Mouse (Mus musculus): ENCODE measurements around the gene Gm13276. TPM values are rescaled to one million over a fixed set of nuclear protein-coding genes. Genes with fewer than 3 reads are reported as not detected.

Gene Gm13276
- polyA plus RNA-seq (2012; rRNA removed), result not detected in 2 replicates

DNA sequence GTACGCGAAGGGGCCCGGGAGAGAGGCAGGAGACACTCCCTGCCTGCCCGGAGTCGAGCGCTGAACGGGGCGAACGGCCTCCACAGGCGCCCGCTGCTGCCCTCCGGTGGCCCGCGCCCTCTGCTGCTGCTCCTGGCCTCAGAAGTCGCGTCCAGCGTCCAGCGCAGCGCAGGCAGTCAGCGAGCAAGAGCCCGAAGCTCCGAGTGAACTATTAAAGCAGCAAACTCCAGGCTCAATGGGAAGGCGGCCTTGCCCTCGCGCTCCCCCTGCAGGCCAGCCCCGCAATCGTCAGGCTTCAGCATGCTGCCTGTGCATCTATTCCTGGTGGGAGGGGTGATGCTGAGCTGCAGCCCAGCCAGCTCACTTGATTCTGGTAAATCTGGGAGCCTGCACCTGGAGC lies at the start of gene Gm13276:
Gene Gm13276 (plus strand): TSS at position 301 of the 400 bp plus-strand sequence.

DNA sequence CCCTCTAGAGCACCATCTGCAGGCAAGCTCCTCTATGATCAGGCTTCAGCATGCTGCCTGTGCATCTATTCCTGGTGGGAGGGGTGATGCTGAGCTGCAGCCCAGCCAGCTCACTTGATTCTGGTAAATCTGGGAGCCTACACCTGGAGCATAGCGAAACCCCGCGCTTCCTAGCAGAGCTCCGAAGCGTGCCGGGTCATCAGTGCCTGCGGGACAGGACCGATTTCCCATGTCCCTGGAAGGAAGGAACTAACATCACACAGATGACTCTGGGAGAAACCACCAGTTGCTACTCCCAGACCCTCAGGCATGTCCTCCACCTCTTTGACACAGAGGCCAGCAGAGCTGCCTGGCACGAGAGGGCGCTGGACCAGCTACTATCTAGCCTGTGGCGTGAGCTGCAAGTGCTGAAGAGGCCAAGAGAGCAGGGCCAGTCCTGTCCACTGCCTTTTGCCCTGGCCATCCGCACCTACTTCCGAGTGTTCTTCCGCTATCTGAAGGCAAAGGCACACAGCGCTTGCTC lies 30.6 kb upstream of the Gm13276 start, which contains the start of gene Gm13271:
Gene Gm13271 (plus strand): TSS at position 51 of the 523 bp plus-strand sequence.

DNA sequence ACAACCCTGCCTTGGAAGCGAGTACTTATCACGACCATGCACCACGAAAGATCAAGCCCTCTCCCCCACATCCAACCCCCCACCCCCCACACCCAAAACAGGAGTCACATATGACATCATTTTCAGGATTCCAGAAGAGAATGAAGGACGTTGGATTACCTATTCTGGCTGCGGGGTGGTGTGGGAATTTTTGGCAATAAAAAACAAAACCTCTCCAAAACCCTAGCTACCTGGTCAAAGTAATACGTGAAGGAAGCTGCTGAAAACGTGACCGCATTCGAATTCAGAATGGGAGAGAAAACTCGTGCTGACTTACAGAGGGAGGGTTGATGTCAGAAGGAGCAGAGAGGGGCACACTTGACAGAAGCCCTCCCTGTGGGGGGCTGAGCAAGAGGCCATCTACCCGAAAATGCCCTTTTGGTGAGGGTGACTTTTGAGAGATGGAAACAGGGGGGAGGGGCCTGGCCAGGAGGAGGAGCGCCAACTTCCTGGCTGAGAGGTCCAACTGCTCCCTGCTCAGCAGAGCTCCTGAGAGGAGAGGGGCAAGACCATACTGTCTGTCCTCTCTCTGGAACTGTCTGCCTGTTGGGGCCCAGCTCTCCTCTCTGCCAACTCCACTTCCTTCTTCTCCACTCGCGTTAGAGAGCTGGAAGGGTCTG lies 25.8 kb upstream of the Gm13276 start, which contains the start of gene Gm13283:
Gene Gm13283 (plus strand): TSS at position 510 of the 659 bp plus-strand sequence.

DNA sequence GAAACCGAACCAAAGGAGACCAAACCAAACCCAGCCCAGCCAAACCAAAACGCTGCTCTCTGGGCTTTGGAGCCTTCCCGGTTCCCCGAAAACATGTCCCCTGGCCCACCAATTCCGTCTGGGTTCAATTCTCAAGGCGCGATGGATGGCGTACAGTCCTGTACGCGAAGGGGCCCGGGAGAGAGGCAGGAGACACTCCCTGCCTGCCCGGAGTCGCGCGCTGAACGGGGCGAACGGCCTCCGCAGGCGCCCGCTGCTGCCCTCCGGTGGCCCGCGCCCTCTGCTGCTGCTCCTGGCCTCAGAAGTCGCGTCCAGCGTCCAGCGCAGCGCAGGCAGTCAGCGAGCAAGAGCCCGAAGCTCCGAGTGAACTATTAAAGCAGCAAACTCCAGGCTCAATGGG lies 12.0 kb upstream of the Gm13276 start, which contains the start of gene Gm13290:
Gene Gm13290 (plus strand): TSS at position 301 of the 400 bp plus-strand sequence.

DNA sequence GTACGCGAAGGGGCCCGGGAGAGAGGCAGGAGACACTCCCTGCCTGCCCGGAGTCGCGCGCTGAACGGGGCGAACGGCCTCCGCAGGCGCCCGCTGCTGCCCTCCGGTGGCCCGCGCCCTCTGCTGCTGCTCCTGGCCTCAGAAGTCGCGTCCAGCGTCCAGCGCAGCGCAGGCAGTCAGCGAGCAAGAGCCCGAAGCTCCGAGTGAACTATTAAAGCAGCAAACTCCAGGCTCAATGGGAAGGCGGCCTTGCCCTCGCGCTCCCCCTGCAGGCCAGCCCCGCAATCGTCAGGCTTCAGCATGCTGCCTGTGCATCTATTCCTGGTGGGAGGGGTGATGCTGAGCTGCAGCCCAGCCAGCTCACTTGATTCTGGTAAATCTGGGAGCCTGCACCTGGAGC lies 8.9 kb upstream of the Gm13276 start, which contains the start of gene Gm13289:
Gene Gm13289 (plus strand): TSS at position 301 of the 400 bp plus-strand sequence.

DNA sequence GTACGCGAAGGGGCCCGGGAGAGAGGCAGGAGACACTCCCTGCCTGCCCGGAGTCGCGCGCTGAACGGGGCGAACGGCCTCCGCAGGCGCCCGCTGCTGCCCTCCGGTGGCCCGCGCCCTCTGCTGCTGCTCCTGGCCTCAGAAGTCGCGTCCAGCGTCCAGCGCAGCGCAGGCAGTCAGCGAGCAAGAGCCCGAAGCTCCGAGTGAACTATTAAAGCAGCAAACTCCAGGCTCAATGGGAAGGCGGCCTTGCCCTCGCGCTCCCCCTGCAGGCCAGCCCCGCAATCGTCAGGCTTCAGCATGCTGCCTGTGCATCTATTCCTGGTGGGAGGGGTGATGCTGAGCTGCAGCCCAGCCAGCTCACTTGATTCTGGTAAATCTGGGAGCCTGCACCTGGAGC lies 6.0 kb upstream of the Gm13276 start, which contains the start of gene Gm13272:
Gene Gm13272 (plus strand): TSS at position 301 of the 400 bp plus-strand sequence.

DNA sequence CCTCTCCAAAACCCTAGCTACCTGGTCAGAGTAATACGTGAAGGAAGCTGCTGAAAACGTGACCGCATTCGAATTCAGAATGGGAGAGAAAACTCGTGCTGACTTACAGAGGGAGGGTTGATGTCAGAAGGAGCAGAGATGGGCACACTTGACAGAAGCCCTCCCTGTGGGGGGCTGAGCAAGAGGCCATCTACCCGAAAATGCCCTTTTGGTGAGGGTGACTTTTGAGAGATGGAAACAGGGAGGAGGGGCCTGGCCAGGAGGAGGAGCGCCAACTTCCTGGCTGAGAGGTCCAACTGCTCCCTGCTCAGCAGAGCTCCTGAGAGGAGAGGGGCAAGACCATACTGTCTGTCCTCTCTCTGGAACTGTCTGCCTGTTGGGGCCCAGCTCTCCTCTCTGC lies 3.7 kb upstream of the Gm13276 start, which contains the start of gene Ifnz:
Gene Ifnz (plus strand): TSS at position 301 of the 400 bp plus-strand sequence.

DNA sequence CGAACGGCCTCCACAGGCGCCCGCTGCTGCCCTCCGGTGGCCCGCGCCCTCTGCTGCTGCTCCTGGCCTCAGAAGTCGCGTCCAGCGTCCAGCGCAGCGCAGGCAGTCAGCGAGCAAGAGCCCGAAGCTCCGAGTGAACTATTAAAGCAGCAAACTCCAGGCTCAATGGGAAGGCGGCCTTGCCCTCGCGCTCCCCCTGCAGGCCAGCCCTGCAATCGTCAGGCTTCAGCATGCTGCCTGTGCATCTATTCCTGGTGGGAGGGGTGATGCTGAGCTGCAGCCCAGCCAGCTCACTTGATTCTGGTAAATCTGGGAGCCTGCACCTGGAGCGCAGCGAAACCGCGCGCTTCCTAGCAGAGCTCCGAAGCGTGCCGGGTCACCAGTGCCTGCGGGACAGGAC lies 2.9 kb downstream of the Gm13276 start, which contains the start of gene Gm13277:
Gene Gm13277 (plus strand): TSS at position 231 of the 400 bp plus-strand sequence.

DNA sequence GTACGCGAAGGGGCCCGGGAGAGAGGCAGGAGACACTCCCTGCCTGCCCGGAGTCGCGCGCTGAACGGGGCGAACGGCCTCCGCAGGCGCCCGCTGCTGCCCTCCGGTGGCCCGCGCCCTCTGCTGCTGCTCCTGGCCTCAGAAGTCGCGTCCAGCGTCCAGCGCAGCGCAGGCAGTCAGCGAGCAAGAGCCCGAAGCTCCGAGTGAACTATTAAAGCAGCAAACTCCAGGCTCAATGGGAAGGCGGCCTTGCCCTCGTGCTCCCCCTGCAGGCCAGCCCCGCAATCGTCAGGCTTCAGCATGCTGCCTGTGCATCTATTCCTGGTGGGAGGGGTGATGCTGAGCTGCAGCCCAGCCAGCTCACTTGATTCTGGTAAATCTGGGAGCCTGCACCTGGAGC lies 5.7 kb downstream of the Gm13276 start, which contains the start of gene Gm13278:
Gene Gm13278 (plus strand): TSS at position 301 of the 400 bp plus-strand sequence.

DNA sequence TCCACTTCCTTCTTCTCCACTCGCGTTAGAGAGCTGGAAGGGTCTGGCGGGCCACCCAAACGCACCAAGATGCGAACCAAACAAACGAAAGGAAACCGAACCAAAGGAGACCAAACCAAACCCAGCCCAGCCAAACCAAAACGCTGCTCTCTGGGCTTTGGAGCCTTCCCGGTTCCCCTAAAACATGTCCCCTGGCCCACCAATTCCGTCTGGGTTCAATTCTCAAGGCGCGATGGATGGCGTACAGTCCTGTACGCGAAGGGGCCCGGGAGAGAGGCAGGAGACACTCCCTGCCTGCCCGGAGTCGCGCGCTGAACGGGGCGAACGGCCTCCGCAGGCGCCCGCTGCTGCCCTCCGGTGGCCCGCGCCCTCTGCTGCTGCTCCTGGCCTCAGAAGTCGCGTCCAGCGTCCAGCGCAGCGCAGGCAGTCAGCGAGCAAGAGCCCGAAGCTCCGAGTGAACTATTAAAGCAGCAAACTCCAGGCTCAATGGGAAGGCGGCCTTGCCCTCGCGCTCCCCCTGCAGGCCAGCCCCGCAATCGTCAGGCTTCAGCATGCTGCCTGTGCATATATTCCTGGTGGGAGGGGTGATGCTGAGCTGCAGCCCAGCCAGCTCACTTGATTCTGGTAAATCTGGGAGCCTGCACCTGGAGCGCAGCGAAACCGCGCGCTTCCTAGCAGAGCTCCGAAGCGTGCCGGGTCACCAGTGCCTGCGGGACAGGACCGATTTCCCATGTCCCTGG lies 8.6 kb downstream of the Gm13276 start, which contains the start of gene Gm13275:
Gene Gm13275 (plus strand): TSS at position 552 of the 740 bp plus-strand sequence.

DNA sequence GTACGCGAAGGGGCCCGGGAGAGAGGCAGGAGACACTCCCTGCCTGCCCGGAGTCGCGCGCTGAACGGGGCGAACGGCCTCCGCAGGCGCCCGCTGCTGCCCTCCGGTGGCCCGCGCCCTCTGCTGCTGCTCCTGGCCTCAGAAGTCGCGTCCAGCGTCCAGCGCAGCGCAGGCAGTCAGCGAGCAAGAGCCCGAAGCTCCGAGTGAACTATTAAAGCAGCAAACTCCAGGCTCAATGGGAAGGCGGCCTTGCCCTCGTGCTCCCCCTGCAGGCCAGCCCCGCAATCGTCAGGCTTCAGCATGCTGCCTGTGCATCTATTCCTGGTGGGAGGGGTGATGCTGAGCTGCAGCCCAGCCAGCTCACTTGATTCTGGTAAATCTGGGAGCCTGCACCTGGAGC lies 11.6 kb downstream of the Gm13276 start, which contains the start of gene Gm13279:
Gene Gm13279 (plus strand): TSS at position 301 of the 400 bp plus-strand sequence.

DNA sequence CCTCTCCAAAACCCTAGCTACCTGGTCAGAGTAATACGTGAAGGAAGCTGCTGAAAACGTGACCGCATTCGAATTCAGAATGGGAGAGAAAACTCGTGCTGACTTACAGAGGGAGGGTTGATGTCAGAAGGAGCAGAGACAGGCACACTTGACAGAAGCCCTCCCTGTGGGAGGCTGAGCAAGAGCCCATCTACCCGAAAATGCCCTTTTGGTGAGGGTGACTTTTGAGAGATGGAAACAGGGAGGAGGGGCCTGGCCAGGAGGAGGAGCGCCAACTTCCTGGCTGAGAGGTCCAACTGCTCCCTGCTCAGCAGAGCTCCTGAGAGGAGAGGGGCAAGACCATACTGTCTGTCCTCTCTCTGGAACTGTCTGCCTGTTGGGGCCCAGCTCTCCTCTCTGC lies 13.9 kb downstream of the Gm13276 start, which contains the start of gene Gm13285:
Gene Gm13285 (plus strand): TSS at position 301 of the 400 bp plus-strand sequence.

DNA sequence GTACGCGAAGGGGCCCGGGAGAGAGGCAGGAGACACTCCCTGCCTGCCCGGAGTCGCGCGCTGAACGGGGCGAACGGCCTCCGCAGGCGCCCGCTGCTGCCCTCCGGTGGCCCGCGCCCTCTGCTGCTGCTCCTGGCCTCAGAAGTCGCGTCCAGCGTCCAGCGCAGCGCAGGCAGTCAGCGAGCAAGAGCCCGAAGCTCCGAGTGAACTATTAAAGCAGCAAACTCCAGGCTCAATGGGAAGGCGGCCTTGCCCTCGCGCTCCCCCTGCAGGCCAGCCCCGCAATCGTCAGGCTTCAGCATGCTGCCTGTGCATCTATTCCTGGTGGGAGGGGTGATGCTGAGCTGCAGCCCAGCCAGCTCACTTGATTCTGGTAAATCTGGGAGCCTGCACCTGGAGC lies 17.4 kb downstream of the Gm13276 start, which contains the start of gene Gm13287:
Gene Gm13287 (plus strand): TSS at position 301 of the 400 bp plus-strand sequence.

DNA sequence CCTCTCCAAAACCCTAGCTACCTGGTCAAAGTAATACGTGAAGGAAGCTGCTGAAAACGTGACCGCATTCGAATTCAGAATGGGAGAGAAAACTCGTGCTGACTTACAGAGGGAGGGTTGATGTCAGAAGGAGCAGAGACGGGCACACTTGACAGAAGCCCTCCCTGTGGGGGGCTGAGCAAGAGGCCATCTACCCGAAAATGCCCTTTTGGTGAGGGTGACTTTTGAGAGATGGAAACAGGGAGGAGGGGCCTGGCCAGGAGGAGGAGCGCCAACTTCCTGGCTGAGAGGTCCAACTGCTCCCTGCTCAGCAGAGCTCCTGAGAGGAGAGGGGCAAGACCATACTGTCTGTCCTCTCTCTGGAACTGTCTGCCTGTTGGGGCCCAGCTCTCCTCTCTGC lies 19.7 kb downstream of the Gm13276 start, which contains the start of gene Gm13288:
Gene Gm13288 (plus strand): TSS at position 301 of the 400 bp plus-strand sequence.

DNA sequence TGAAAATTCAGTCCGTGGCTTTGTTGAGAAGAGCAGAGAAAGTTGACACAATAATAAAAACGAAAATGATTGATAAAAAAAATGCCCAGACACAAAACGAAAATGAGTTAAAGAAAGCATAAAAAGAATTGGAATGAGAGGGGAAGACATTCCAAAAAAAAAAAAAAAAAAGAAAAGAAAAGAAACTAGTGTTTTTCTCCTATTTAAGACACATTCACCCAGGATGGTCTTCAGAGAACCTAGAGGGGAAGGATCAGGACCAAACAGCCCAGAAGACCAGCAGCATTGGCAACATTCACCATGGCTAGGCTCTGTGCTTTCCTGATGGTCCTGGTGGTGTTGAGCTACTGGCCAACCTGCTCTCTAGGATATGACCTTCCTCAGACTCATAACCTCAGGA lies 30.4 kb downstream of the Gm13276 start, which contains the start of gene Ifna7:
Gene Ifna7 (plus strand): TSS at position 301 of the 400 bp plus-strand sequence.

DNA sequence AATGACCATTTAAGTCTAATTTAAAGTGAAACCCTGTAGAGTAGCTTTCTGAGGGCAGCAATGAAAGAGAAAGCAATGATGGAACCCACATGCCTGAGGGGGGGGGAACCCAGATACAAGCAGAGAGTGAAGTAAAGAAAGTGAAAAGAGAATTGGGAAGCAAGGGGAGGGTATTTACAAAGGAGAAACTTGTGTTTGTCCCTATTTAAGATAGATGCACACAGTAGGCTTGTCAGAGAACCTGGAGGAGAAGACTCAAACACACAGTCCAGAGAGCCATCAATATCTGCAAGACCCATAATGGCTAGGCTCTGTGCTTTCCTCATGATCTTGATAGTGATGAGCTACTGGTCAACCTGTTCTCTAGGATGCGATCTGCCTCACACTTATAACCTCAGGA lies 34.1 kb downstream of the Gm13276 start, which contains the start of gene Ifna11:
Gene Ifna11 (plus strand): TSS at position 301 of the 400 bp plus-strand sequence.

DNA sequence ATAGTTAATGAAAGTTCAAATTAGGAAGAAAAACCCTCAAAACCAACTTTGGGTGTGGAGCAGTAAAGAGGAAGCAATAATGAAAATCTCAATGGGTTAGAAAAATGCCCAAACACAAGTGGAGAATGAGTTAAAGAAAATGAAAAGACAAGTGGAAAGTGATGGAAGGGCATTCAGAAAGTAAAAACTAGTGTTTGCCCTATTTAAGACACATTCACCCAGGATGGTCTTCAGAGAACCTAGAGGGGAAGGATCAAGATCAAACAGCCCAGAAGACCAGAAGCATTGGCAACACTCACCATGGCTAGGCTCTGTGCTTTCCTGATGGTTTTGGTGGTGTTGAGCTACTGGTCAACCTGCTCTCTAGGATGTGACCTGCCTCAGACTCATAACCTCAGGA lies 41.6 kb downstream of the Gm13276 start, which contains the start of gene Ifna6:
Gene Ifna6 (plus strand): TSS at position 301 of the 400 bp plus-strand sequence.

DNA sequence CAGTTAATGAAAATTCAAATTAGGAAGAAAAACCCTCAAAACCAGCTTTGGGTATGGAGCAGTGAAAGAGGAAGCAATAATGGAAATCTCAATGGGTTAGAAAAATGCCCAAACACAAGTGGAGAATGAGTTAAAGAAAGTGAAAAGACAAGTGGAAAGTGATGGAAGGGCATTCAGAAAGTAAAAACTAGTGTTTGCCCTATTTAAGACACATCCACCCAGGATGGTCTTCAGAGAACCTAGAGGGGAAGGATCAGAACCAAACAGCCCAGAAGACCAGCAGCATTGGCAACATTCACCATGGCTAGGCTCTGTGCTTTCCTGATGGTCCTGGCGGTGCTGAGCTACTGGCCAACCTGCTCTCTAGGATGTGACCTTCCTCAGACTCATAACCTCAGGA lies 49.7 kb downstream of the Gm13276 start, which contains the start of gene Ifna5:
Gene Ifna5 (plus strand): TSS at position 301 of the 400 bp plus-strand sequence.

Measured in ovary, adult 2 months (tissue).